Mouse (Mus musculus): Measurements from ENCODE around the gene Elmo1.

DNA sequence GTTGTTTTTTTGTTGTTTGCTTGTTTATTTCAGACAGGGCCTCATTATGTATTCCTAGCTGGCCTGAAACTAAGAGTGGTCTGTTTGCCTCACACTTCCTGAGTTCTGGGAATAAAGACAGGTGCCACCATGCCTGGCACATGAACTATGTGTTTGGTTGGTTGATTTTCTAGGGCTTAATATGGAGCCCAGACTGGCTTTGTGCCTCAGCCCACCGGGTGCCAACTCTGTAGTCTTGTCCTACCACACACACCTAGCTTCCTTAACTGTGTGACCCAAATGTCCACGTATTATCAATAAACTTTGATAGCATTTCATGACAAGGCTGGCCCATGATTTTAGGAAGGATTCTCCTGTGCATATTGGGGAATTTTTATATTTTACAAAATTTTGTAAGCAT is 217.0 kb downstream of the Elmo1 start:
- TF ChIP-seq CTCF (IDR thresholded peaks at IDR 0.05; ENCODE audit: low read depth): no peak
- no peak for TF ChIP-seq EP300 (IDR thresholded peaks at IDR 0.05; ENCODE audit: low read depth)
